Mouse (Mus musculus) ES-E14 (cell line): ENCODE measurements around the gene Trafd1.

Experiments
- CHD2 ChIP-seq: IDR thresholded peaks from 2 replicates; pipeline ENCODE4 v1.6.1; 2014; ENCODE audit warnings: mild to moderate bottlenecking, low read depth, low read length, inconsistent platforms
- HCFC1 ChIP-seq: IDR thresholded peaks from 2 replicates; pipeline ENCODE4 v1.6.1; 2012; ENCODE audit warnings: low read length, inconsistent platforms, borderline replicate concordance; ENCODE audit not compliant: insufficient read depth
- MAFK ChIP-seq: IDR thresholded peaks from 2 replicates; pipeline ENCODE4 v1.6.1; 2014; ENCODE audit warnings: mild to moderate bottlenecking, low read depth, low read length, inconsistent platforms; ENCODE audit not compliant: insufficient read depth
- ZNF384 ChIP-seq: IDR thresholded peaks from 2 replicates; pipeline ENCODE4 v1.6.1; 2012; ENCODE audit warnings: low read depth, low read length, inconsistent platforms

DNA sequence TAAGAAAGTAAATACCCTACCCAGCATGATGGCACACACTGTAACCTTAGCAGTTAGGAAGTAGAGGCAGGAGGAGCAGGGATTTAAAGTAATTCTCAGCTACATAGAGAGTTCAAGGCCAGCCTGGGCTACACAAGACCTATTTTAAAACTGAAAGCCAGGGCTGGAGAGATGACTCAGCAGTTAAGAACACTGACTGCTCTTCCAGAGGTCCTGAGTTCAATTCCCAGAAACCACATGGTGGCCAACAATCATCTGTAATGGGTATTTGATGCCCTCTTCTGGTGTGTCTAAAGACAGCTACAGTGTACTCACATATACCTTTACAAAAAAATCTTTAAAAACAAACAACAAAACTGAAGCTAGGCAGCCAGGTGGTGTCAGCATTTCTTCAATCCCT, 4.3 kb upstream of the Trafd1 start:
- TF ChIP-seq HCFC1 (no peak), ZNF384 (no peak), CHD2 (no peak), MAFK (no peak)
